Comparison of ENCODE assay signal across 13 mouse cellular contexts in genomic region chr8:26868849-26869110, GRCm38 (mm10).
"Had no signal": no experiment of that assay in that cellular context is flagged by ENCODE, and none has a peak within 500 bp of the region (broad histone marks: within the 10 kb centered on the region; RNA-seq: fewer than 3 reads in every experiment).

No protein-coding gene starts in this region.

- H3K4me2 ChIP-seq: liver, embryonic 13.5 days; lung, embryonic 15.5 days; midbrain, embryonic 13.5 days; neural tube, embryonic 15.5 days had no signal

- H3K36me3 ChIP-seq: liver, embryonic 13.5 days; lung, embryonic 15.5 days; midbrain, embryonic 13.5 days; neural tube, embryonic 15.5 days had no signal

- ATAC-seq: liver, postnatal 0 days; midbrain, embryonic 13.5 days had no signal

- H3K9ac ChIP-seq: liver, embryonic 13.5 days; liver, postnatal 0 days; lung, embryonic 15.5 days; midbrain, embryonic 13.5 days; neural tube, embryonic 15.5 days had no signal

- H3K4me1 ChIP-seq: liver, embryonic 13.5 days; lung, embryonic 15.5 days; midbrain, embryonic 13.5 days; neural tube, embryonic 15.5 days had no signal

- H3K4me3 ChIP-seq: layer of hippocampus, adult 2 months; liver, embryonic 13.5 days; lung, embryonic 15.5 days; midbrain, embryonic 13.5 days; myocyte; neural tube, embryonic 15.5 days had no signal

- DNase-seq: kidney, postnatal 10 days; kidney, postnatal 4 days; left cerebral cortex, postnatal 4 days; liver; liver, embryonic 13.5 days; liver, postnatal 0 days; lung, postnatal 14 days had no signal

- H3K27me3 ChIP-seq: liver, embryonic 13.5 days; lung, embryonic 15.5 days; midbrain, embryonic 13.5 days; neural tube, embryonic 15.5 days had no signal

- H3K27ac ChIP-seq: layer of hippocampus, adult 2 months; liver, embryonic 13.5 days; lung, embryonic 15.5 days; midbrain, embryonic 13.5 days; neural tube, embryonic 15.5 days; stomach, postnatal 0 days had no signal
